ENCODE assay signal across 2 mouse cellular contexts in the genomic region with DNA sequence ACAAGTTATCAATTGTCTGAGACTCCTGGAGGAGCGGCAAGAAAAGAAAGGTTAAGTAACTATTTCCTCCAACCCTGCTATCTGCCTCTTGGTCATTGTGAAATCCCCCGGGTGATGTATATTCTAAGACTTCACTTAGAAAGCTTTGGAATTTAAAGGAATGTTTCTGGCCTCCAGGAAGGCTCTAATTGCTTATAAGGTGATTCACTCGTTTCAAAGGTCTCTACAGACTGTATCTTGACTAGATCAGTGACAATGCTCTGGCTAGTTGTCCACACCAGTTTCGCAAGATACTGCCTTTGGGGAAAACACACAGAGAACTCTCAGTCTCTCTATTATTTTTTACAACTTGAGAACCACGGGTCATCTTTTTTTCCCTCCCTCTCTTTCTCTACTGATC.
TF ChIP-seq lines count a peak whose summit lies in the region.

No protein-coding gene starts in this region.

TF ChIP-seq in C2C12, 6 proteins besides CTCF, POLR2A, EP300 and RAD21:
- TF ChIP-seq USF1 (IDR thresholded peaks at IDR 0.05; ENCODE audit: low read depth): no peak
- TF ChIP-seq MYOG (IDR thresholded peaks at IDR 0.05; ENCODE audit: control insufficient read depth, extremely low read depth, insufficient read length): no peak
- TF ChIP-seq CEBPB (IDR thresholded peaks at IDR 0.05; ENCODE audit: low read depth): peak; percentile 90

TF ChIP-seq in MEL, 35 proteins besides CTCF, POLR2A, EP300 and RAD21:
- TF ChIP-seq E2F4 (IDR thresholded peaks at IDR 0.05; ENCODE audit: borderline replicate concordance, low read depth, low read length) (no peak), JUND (IDR thresholded peaks at IDR 0.05; ENCODE audit: low read depth, low read length) (no peak), NELFE (IDR thresholded peaks at IDR 0.05; ENCODE audit: low read depth, low read length) (no peak)
